Mouse (Mus musculus) layer of hippocampus, postnatal 14 days (tissue): ENCODE results near the gene 1810010D01Rik. TPM values are rescaled to one million over a fixed set of nuclear protein-coding genes. Genes with fewer than 3 reads are reported as not detected.

ENCODE experiments used
- DNase-seq, 2 experiments: peaks; one replicate each; pipeline ENCODE4 v3.0.0; 2021 to 2022; ENCODE audit warnings: low spot score in 2 of 2, mixed read lengths in 1 of 2
- long read RNA-seq, 2 experiments: library from polyadenylated mRNA; stranded (forward); transcript quantifications; one replicate each; pipeline ENCODE4 v2.0.0; 2021
- total RNA-seq, 2 experiments: library from RNA; stranded (reverse); gene quantifications; 2 replicates each; pipeline ENCODE4 v1.2.3; 2021

The 1810010D01Rik gene
- total RNA-seq = not detected
- long read RNA-seq, experiment 1 = 0 reads
- long read RNA-seq, experiment 2 = 0 reads

DNA sequence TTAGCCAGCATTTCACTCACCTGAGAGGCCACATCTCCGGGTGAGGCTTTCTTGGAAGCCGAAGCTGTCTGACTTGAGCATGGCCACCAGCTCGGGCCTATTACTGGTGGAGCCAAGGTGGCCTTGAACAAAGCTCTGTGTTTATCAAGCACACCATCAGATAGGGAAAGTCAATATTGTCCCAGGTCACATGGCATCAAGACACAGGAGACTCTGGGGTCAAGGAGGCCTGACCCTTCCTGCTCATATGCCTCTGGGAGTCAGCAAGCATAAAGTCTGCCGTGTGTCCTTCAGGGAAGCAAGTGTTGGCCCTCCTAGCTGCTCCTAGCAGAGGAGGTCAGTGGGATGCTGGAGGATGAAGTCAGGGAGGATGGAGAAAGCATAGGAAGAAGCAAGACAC is at the start of gene 1810010D01Rik:
1810010D01Rik (minus strand) TSS at position 114 of the 400 bp plus-strand sequence.
- no peak for DNase-seq

DNA sequence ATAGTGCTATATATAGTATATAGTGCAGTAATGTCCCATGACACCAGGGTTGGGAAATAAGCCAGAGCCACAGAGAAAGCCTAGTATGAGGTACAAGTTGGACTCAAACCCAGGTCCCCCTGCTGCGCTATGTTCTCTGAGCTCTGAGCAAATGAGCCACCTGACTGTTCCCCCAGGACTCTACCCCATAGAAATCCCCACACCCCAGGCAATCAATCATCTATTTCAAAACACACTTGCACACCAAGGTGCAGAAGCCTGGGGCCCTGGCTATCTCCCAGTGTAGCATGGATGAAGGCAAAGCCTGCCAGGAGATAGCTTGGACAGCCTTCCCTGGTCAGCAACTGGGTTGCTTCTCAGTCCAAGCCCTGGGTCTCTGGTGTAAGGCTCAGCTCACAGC is 48.2 kb upstream of the 1810010D01Rik start:
- no peak for DNase-seq

DNA sequence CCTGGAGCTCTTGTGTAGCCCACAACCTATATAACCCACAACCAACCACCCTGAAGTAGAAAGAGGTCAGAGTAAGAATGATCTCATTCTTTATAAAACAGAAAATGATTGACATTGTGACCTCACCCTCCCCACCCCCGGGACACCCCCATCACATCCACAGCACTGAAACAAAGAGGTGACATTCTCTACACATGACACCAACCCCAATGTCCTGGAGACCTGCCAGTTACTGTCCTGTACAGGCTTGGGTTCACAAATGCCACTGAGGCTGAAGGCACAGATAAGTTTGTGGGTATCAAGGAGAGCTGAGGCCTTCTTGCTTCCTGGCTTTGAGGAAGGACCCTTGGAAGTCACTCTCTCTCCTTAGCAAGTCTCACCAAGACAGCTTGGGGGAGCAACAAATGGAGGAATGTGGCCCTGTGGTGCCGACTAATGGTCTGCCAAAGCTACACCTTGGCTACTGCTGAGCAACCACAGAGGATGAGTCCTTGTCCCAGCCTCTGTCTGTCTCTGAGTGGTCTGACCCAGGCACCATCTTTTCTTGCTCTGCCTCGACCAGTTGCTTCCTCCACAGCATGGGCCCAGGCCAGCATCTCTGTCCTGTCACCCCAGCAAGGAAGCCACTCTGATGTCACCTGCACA is 46.2 kb upstream of the 1810010D01Rik start:
- DNase-seq = no peak

DNA sequence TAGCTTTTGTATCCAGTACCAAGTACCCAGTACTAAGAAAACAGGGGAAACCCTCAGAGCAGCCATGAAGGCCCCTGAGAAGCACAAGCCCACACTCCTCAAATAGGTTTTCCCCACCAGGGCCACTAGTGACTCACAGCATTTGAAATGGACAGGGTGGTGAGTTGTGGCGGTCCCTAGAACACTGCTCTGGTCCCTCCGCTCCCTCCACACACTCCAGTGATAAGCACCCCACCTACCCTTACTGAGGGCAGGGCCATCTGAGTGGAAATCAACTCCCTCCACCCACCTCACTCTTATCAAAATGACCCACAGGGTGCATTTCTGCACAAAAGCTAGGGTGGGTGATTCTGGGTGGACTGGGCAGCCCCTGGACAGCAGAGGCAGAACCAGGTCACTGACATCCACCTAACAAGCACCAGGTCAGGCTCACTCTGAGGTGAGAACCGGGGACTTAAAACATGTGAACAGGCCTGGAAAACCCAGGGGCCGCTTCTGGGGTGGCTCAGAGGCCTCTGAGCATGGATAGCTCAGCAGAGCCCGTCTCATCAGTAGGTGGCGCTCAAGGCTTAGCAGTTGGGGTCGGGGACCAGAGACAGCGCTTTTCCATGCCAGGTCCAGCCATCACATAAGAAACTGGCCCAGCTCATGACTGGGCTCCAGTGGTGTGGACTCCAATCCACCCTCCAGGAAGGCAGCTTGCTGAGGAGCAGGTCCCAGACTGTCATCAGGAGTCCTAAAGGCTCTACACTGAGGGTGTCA is 45.0 kb upstream of the 1810010D01Rik start:
- peak; percentile 71 to 84 for DNase-seq

DNA sequence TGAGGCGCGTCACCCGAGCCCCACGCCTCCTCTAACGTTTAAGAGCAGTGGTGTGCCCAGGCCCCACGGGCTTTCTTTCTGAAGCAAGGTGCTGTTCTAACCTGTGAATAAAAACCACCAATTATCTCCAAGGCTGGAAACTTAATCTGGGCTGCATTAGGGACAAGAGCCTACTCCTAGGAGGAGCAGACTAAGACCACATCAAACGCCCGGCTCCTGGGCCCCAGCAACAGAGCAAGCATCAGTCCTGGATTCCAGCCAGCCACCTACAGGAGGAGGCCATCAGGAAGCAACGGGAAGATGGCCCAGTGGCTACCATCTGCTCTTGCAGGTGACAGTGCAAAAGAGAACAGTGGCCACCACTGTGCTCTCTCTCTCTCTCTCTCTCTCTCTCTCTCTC is 42.3 kb upstream of the 1810010D01Rik start:
- DNase-seq = no peak

DNA sequence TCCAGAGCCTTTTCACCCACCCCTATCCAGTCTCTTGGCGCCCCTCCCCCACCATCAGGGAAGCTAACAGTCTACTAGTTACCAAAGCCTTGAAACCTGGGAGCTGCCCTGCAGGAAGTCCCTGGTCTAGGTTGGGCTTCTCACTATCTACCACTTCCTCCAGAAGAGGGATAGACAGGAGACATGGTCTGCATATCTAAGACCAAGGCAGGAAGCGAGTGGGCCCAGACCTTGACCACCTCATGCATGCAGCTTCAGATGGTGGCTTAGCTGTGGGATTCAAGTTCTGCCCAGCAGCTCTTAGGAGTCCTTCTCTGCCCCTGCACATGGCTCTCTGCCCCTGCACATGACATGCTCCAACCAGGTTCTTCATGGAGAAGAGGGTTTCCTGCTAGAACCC is 41.0 kb upstream of the 1810010D01Rik start:
- DNase-seq = no peak

DNA sequence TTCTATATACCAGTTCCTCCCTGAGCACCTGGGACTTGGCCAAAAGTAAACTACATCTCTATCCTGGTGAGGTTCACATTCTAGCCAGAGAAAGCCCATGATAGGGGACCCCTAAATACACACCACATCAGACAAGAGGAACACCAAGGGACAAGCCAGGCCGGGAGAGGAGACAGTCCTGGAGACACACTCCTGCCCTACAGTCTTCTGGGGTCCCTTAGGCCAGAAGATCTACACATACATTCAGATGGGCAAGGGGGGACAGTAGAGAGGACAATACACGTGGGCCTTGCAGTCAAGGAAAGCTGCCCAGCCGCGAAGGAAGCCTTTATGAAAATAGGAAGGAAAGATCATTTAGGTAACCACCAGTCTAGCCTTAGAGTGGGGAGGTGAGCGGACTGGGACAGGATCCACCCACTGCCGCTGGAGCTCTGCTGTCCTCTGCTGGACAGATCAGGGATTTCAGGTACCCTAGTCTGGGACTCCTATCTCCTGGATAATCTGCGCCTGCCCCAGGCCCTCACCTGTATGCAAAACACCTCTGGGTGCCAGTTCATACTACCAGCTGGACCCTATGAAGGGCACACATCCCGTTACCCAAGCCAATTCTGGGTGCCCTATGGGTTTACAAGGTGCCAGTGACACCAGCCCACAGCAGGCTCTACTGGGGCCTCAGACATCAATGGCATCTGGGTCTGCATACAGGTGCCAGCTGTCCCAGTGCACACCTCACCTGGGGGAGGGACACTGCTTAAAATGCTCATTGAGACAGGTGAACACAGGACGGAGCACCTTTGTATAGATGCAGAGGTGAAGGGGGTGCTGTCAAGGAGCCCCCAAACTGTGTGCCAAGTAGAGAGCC is 35.2 kb upstream of the 1810010D01Rik start:
- DNase-seq = peak; percentile 77 to 78

DNA sequence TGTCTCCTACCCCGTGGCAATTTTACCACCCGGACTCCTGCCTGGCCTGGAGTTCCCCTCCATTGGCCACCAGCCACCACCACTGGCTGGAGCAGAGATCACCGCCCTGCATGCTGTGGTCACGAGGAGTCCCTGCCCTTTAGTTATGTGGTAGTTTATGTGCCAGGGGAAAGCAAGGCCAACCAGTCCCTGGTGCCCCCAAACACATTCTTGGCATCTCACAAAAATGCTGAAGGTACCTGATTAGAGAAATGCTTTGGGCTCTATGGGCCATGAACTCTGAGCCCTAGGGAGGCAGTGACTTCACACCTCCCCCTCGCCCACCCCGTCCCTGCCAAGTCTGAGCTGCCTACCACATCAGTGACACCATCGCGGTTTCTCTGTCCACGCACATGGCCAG is 34.1 kb upstream of the 1810010D01Rik start:
- no peak for DNase-seq

DNA sequence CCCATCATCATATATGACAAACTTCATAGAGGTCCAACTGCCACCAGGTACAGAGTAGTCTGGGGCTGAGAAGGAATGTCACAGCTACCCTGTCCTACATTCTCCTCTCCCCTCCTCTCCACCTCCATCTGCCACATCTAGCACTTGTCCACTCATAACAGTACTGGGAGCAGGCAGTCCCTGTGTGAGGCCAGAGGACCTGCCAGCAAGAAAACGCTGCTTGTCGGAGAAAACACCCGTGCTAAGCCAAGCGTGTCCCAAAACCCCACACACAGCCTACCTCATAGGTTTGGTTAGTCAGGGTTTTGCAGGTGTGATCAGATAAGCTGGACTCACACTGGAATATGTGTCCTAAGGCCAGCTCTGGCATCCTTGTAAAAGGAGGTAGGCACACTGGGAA is 33.0 kb upstream of the 1810010D01Rik start:
- DNase-seq = no peak

DNA sequence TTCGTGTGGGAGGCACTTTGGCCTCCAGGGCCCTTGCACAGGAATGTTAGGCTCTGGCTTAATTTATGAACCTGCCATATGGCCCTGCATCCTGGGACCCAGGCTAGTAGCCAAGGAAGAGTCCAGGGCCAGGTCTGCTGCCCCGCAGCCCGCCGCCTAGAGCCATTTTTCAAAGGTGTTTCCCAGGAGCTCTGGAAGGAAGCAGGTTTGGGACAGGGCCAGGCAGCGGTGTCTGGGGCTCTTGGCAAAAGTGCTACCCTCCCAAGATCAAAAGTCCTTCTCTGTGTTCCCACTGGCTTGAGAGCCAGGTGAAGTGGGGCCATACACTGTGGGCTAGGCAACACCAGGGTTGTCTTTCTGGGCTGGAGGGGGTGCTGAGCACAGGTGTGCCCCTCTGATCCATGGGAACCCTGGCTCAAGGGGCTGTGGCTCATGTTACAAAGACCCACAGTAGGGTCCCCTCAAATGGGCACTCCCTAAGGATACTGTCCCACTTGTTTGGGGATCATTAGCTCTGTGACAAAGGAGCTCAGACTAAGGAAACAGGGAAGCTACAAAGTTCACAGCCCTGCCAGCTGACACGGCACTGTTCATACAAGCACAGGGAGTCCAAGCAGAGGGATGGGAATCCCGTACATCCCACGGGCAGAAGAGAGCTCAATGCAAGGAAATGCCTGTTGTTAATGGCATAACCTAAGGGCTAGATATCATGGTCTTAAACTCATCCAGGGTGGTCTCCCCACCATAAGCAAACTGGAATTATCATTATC is 32.0 kb upstream of the 1810010D01Rik start:
- DNase-seq = no peak

DNA sequence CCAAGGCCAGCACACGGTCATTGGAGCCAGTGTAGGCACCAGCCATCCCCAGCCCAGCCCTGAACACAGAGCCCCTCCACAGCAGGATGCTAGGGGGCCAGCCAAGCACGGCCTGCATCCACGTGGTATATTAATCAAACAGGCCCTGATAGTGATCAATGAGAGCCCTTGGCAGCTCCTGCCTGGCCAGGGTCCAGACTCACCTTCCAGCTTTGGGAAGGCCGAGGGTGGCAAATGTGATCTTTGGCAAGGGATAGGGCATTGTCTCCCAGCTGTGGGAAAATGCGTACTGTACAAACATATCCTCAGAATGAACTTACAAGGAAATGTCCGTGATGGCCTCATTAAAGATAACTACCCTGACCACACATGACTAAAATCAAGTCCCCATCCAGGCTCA is 31.2 kb upstream of the 1810010D01Rik start:
- no peak for DNase-seq

DNA sequence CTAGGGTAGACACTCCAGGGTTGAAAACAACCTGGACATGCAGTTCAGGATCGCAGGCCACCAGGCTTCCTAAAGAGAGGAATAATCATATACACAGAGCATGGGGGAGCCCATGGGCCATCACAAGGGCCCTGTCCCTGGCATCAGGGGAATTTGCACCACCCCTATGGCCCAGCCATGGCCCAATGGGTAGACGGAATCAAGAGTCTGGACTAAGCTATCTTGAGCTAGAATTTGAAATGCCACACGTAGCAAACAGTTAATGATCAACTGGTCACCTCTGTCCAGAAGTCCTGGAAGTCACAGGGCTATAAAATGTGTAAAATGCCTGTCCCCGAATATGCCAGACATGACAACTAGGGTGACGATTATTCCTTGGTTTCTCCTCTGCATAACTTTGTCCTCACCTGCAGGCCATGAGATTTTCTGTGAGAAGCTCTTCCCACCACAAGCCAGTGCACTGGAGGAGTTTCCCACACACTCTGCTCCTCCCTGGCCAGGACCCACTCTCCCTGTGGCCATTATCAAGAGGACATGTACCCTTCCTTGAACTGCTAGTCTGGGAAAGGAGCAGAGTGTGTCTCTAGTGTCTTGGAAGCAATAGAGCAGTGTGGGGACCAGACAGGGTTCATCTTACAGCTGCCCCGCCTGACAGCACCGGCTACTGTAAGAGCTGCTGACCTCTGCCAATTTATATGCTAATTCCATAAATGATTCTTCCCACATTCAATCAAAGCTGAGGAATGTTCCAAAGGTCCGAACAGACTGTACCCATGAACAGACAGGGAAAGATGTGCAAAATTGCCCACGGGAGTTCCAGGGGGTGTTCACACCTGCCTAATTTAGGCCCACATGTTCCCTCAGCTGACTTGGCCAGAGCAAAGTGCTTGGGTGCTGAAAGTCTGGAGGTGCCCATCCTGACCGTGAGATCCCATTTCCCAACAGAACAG is 27.2 kb upstream of the 1810010D01Rik start:
- no peak for DNase-seq

DNA sequence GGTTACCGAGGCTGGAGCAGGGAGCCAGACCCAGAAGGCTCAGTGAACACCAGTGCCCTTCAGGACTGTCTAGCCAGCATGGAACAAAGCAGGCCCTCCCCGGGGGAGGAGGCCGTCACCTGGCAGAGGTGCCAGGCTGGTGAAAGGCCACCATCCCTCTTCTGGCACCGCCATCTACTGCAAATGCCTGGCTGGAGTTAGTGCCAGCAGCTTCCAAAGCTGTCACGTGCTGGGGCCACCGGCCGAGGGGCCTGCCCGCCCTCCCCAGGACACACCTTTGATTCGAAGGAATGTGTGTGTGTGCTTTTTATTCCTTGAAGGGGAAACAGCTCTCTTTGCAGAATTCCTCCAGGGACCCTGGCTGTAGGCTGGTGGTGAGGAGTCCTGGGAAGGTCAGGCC is 23.7 kb upstream of the 1810010D01Rik start:
- DNase-seq = no peak

DNA sequence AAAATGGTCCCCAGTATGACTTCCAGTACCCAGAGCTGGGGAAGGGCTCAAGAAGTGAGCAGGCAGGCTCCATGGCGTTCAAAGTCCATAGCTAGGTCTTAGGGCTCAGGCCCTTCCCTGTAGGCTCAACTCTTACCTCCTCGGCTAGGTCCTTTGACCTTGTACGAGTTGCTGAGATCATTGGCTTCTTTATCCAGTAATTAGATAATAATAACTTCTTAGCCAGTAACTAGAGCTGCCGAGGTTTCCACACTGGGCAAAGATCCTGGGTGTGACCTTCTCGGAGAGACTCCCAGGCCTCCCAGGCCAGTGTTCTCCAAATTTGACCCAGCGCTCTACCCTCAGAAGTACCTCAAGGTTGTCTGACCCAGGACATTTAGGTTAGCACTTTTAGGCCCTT is 18.7 kb upstream of the 1810010D01Rik start:
- no peak for DNase-seq

DNA sequence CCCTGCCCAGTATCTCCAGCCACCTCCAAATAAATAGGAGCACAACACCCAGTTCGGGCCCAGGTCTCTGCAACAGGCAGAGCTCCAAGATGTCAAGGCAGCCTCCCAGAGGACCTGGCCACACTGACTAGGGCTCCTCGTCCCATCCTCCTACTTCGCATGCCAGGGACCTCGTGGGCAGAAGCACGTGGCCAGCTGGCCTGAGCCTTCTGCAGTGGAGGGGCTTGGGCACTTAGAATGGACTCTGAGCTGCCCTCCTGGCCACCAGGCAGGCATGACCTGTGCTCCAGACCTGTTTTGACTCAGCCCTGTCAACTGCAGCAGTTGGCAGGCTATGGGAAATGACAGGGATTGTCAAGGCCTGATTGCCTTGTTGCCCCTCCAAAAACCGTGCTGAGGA is 17.7 kb upstream of the 1810010D01Rik start:
- no peak for DNase-seq

DNA sequence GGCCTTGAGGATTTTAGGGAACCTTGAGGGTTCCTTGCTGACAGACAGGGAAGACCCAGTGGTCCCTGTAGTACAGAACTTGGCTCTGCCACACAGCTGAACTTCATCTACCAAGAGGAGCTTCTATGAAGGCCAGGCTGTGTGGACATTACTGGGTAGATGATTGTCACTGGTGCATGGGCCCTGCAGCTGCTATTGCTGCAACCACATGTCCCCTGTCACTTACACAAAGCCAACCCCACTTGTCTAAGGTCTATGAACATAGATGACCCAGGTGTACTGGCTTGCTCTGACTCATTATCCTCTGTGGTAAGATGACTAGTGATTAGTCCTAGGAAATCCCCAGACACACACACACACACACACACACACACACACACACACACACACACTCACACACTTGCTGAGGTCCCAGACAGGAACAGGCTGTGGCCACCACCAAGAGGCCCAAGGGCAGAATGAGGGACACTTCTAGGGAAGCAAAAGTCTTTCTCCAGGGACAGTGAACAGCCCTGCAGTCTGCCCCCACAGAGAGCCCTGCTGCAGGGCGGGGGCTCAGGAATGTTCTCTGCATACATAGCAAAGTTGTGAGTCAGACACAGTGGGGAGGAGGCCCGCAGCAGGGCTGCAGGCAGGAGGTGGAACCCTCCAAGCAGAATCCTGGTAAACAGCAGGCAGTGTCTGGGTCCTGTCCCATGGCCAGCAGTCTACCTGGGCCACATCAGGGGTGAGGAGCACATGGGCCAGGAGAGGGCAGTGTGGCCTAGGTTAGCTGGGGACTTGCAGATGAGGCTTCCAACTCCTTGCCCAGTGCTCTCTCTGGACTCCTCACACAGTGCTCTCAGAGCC is 14.1 kb upstream of the 1810010D01Rik start:
- no peak for DNase-seq

DNA sequence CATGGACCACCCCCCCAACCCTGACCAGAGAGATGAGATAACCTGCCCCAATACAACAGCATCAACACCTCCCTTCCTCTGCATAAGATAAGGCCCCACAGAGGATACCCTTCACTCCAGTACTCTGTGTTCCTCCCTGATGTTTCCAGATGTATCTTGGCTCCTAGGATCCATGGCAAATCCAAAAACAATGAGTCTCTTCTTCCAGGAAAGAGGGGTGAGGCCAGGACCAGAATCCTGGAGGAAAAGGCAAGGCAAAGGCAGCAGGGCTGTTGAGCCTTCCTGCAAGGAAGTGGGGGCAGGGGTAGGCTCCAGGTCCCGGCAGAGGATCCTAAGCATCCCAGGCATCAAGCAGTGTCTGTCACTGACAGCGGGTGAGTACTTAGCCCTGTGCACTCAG is 13.4 kb upstream of the 1810010D01Rik start:
- DNase-seq = no peak

DNA sequence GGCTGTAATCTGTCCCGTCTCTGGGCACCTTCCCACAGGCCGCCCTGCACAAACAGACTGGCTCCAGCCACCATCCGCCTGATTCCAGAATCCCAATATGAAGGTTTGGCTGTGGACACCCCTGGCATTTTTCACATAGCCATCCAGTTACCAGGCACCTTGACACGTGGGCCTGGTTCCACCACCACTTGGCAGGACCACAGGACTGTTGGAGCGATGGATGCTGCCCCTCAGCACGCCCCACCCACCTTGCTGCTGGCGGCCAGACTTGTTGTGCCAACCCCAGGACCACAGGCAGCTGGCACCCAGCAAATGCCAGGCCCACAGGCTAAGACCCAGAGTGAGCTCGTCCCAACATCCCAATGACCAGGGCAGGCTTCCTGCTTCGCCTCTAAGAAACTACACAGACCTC is 11.5 kb upstream of the 1810010D01Rik start:
- peak in 1 of 2 experiments; percentile 43 for DNase-seq

DNA sequence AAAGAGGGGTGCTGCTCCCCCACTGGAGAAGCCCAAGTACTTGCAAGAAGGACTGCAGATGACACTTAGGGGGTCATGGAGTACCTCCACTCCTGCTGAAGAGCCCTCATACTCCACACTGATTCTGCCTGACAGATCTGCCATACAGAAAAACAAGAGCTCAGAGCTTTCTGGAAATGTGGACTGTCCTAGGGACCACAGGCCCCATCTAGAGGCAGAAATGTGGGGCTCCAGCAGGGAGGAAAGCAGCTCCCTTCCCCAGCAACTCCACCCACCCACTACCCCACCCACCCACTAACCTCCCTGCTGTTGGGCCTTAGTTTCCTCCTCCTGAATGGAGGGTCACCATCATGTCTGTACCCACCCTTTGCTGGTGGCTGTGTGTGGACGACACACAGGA is 8.7 kb upstream of the 1810010D01Rik start:
- no peak for DNase-seq
